Mouse (Mus musculus) mouse trophoblast stem cell (cell line): Measurements from ENCODE around the gene Hsf5.

Experiments
- in situ Hi-C, 2 experiments: fragments of 300-500 bp; cut with MseI, MboI; formaldehyde crosslinking; loops; 2 replicates in 1 of 2; 3 replicates in 1 of 2; pipeline ENCODE4 v1.15.1; 2025

Hsf5 gene

DNA sequence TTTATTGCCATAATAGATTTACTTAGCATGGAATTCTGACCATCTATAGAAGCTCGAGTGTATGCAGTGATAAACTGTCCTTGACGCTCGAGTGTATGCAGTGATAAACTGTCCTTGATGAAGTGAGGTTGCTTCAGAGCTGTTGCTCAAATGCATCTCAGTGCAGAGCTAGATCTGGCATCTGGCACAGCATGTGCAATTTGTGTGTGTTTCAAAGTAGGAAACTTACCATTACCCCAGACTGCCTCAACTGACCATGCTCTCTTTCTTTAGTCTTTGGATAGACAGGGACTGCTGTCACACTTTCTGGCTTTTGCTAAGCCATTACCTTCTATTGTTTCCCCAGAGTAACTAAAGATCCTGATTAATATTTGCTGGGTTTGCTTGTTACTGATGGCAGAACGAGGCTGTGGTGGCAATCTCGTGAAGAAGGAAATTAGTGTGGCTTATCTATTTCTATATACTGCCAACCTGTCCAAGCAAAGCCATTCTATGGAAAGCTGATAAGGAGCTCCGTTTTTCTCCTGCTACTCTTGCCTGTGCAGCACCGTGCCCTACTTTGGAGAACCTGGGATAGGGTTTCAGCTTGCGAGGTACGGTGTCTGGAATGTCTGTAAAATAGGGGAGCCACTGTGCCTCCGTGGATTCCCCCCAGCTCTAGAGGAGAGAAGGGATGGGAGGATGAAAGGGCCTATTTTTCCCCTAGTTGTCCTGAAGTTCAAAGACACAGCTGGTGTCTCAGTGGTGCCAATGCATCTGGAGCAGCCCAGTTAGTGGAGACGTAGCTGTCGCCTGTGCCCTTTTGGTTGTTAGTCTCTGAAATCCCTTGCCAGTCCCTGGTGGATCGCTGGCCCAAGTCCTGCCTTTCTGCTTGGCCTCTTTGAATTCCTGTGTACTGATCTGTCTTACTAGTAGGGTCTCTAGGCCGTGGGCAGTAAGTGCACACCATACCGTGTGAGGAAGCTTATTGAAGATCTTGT, 70.6 kb downstream of the Hsf5 start:
- in situ Hi-C loops = no loop called here

DNA sequence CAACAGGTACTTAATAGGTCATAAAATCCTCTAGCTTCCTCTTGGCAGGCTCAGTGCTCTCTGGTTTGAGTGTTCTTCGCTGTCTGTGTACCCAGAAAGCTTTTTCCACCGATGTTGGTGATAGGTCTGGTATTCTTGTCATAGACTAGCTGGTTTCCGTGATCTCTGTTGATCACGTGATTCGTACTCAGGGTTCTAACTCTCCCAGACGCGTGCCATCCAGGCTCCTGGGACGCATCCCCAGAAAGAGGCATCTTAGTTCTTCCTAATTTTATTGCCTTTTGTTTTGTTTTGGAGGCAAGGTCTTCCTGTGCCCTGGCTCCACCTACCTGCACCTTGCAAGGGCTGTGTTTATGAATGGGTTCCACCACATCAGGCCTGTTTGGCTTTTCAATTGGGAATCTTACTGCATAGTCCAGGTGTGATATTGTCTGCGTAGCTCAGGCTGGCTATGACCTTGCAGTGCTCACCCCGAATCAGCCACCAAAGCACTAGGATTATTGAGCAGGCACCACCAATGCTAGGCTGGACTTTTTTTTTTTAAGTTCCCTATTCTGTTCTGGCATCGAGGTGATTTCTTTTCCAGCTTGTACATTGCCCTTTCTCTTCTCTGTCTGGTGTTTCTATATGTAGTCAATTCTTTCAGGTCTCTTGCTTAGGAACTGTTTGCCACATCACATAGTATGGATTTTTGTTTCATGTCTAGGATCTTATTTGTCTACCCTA, 71.7 kb downstream of the Hsf5 start:
- in situ Hi-C loops = no loop called here

- in situ Hi-C loops = no loop called here
These were observed 72.4 kb downstream of the Hsf5 start for GRCm38 (mm10) chr11:87689402-87689808.

- in situ Hi-C loops = no loop called here
These were observed 73.2 kb downstream of the Hsf5 start for GRCm38 (mm10) chr11:87690054-87690740.

DNA sequence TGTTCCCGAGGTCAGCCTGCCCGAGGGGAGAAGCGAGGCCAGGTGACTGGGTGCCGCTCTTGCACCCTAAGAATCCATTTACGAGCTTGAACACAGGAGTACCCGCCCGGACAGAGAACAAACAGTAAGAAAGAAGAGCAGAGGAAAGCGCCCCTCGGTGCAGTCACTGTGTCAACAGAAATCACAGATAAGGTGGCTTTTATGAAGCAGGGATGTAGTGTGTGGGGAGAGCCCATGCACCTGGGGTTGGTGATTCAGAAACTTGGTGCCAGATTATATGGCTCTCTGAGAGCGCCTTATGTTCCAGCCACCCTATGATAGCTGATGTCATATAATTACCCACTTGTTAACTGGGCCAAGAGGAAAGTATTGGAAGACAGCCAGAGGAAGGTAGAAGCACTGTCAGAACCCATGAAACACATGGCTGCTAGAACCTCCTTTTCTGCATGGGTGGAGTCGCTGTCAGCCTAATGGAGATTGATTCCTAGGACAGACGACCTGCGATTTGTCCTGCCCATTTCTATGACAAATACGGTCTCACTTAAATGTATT, 80.2 kb downstream of the Hsf5 start:
- in situ Hi-C loops = no loop called here

DNA sequence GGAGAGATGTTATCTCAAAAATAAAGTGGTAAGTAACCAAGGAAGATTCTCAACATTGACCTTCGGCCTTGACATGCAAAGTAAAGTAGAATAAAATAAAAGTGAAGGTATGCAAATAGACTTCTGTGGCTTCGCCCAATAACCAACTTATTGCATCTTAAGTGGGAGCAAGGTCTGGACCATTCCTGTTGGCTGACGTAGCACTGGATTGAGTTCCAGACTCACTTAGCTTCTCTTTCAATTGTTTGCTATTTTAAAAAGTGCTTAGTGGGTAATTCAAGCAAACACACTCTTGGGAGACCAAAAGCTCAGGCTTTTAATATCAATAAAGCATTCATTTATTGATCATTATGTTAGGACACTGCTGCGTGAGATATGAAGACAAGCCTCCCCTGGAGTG, 81.2 kb downstream of the Hsf5 start:
- in situ Hi-C loops = no loop called here

DNA sequence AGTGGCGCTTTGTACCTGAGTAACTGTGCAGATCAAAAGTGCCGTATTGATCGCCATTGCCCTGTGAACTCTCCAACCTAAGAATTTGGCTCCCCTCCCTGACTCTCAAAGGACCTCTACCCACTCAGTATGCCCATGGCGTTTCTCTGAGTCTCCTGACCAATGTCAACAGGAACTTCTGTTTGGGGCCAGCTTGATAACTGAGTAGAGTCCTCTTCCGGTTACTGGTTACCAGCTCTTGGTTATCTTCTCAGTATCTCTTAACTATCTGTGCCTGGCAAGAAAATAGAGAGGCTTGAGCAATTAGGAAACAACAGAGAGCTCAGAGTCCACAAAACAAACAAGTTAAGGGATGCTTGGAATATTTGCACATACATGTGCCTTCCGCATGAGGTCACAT, 84.1 kb downstream of the Hsf5 start:
- in situ Hi-C loops = no loop called here

- in situ Hi-C loops = no loop called here
These were observed 85.1 kb downstream of the Hsf5 start for GRCm38 (mm10) chr11:87701877-87702620.

- in situ Hi-C loops = no loop called here
These were observed 86.7 kb downstream of the Hsf5 start for GRCm38 (mm10) chr11:87703654-87704053.

GRCm38 (mm10) chr11:87704289-87704688, 87.3 kb downstream of the Hsf5 start:
- in situ Hi-C loops = no loop called here

DNA sequence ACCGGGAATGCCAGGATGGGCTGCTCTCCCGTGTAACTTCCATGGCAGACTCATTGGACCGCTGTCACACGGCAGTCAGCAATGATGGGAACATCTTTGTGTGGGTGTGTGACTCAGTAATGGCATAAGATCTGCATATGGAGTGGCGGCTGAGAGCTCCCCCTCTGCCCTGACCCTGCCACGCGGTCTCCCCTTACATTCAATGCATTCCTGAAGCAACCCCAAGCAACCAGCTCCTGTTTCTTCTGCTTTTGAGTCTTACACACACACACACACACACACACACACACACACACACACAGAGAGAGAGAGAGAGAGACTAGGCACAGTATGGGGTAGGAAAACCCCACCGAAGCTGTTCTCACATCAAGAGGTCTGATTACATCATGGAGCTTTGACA, 90.6 kb downstream of the Hsf5 start:
- in situ Hi-C loops = no loop called here

GRCm38 (mm10) chr11:87708979-87709378, 92.0 kb downstream of the Hsf5 start:
- in situ Hi-C loops = no loop called here
